Comparison of ENCODE assay signal across 9 mouse cellular contexts in the genomic region with DNA sequence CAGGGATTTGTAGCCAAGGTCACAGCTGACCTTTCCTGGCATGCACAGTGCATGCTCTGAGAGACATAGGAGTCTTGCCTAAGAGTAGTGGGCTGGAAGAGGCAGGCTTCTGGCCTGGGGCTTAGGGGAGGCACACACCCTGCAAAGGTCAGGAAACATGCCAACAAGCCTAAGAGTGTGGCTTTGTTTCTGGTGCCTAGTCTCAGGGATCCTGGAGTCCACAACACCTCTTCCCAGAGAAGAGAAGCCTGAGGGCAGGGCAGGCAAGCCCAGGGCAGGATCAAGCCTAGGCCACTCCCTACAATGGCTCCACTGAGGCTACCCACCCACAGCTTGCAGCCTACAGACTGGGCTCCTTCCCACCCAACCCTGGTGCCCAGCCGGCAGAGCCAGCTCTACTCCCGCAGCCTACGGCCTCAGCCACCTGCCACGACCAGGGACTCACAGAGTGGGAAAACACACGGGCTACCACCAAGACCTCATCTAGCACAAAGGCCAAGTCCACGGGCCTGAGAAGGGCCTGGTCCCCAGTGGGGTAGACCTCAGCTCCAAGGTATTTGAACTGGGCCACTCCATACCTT. TPM values are rescaled to one million over a fixed set of nuclear protein-coding genes. Genes with fewer than 3 reads are reported as not detected.
DNase-seq lines count a peak whose midpoint lies in the region; ATAC-seq and TF ChIP-seq lines count a peak whose summit lies in the region.
"Had no signal": no experiment of that assay in that cellular context is flagged by ENCODE, and none has a peak within 500 bp of the region (broad histone marks: within the 10 kb centered on the region; RNA-seq: fewer than 3 reads in every experiment).

No protein-coding gene starts in this region.

- peak overlapping the region; percentile 67 for H3K4me2 ChIP-seq in forebrain, embryonic 15.5 days (replicated peaks)
- H3K4me2 ChIP-seq in midbrain, embryonic 15.5 days, result peak overlapping the region; percentile 81

- DNase-seq in left cerebral cortex, adult 2 months (ENCODE audit: extremely low spot score in 1 of 2, low spot score in 2 of 2), result no peak
- DNase-seq in left cerebral cortex, postnatal 25 days (ENCODE audit: low spot score in 2 of 2), result no peak
- peak; percentile 79 for DNase-seq in adrenal gland, postnatal 10 days
- peak; percentile 36 for DNase-seq in kidney, postnatal 10 days
- DNase-seq in c-Kit-positive CD71-positive TER-119-positive erythroid progenitor cells, embryonic 14.5 days (ENCODE audit: low spot score), result no peak
- no peak for DNase-seq in left cerebral cortex, adult 11 months (ENCODE audit: low spot score)

- H3K9me3 ChIP-seq in forebrain, embryonic 15.5 days, result no peaks in the 10 kb centered on the region
- no peaks in the 10 kb centered on the region for H3K9me3 ChIP-seq in midbrain, embryonic 15.5 days

- TF ChIP-seq CTCF in left cerebral cortex, adult 2 months (IDR thresholded peaks at IDR 0.05), result no peak

- peaks cover 19% of the 10 kb centered on the region for H3K4me1 ChIP-seq in forebrain, embryonic 15.5 days
- peaks cover 19% of the 10 kb centered on the region for H3K4me1 ChIP-seq in midbrain, embryonic 15.5 days

- no peaks in the 10 kb centered on the region for H3K27me3 ChIP-seq in forebrain, embryonic 15.5 days
- H3K27me3 ChIP-seq in midbrain, embryonic 15.5 days (replicated peaks), result no peaks in the 10 kb centered on the region

- H3K9ac ChIP-seq in forebrain, embryonic 15.5 days (replicated peaks), result peak overlapping the region; percentile 87
- H3K9ac ChIP-seq in midbrain, embryonic 15.5 days, result peak overlapping the region; percentile 83

- WGBS in forebrain, embryonic 15.5 days, result 65% methylated on average over 6 of the region's 6 CpGs
- 68% methylated on average over 6 of the region's 6 CpGs for WGBS in midbrain, embryonic 15.5 days

- ATAC-seq in forebrain, embryonic 15.5 days (replicated peaks), result peak; percentile 1; the same call in 1 of the 2 replicates
- 0 out of 2 replicates have a peak, but pooled peaks have one; percentile 2 for ATAC-seq in midbrain, embryonic 15.5 days (replicated peaks)

- H3K27ac ChIP-seq in left cerebral cortex, adult 2 months, result peak overlapping the region; percentile 65
- H3K27ac ChIP-seq in forebrain, embryonic 15.5 days (replicated peaks), result no peak overlapping the region
- H3K27ac ChIP-seq in midbrain, embryonic 15.5 days, result no peak overlapping the region

- H3K36me3 ChIP-seq in forebrain, embryonic 15.5 days, result peaks cover 31% of the 10 kb centered on the region
- peaks cover 19% of the 10 kb centered on the region for H3K36me3 ChIP-seq in midbrain, embryonic 15.5 days (replicated peaks)

- intact Hi-C loops in left cerebral cortex, adult 2 months (cut with DNase I), result loop anchor here (2.0 kb wide), 1 partner anchor 14 kb away; a partner anchor contains a TSS
- intact Hi-C loops in left cerebral cortex, postnatal 25 days (cut with DNase I), result loop anchor here (2.0 kb wide), 1 partner anchor 14 kb away; a partner anchor contains a TSS

- H3K4me3 ChIP-seq in left cerebral cortex, adult 2 months, result peak overlapping the region; percentile 100
- H3K4me3 ChIP-seq in forebrain, embryonic 15.5 days, result peak overlapping the region; percentile 65
- H3K4me3 ChIP-seq in midbrain, embryonic 15.5 days, result peak overlapping the region; percentile 91

RNA-seq across cellular contexts. Expression of a gene that starts 1.1 kb away (rescaled TPM):
- 100 to 1,000 TPM; 304 TPM for total RNA-seq in left cerebral cortex, adult 2 months (2021)
- total RNA-seq in left cerebral cortex, postnatal 25 days (2021), result 100 to 1,000 TPM; 318 to 337 TPM
- 100 to 1,000 TPM; 603 to 610 TPM for total RNA-seq in adrenal gland, postnatal 10 days (2021)
- polyA plus RNA-seq in forebrain, embryonic 15.5 days (2015; fragmentation: Nextera tagmentation; extraction: Ambion mirVana), result 195 and 218 TPM in 2 replicates
- polyA plus RNA-seq in midbrain, embryonic 15.5 days (2015; fragmentation: Nextera tagmentation; extraction: Ambion mirVana), result 254 and 288 TPM in 2 replicates

RNA-seq across cellular contexts. Expression of a gene that starts 4.2 kb away (rescaled TPM):
- total RNA-seq in left cerebral cortex, adult 2 months (2021), result 1 to 10 TPM; 4.3 to 4.5 TPM
- total RNA-seq in left cerebral cortex, postnatal 25 days (2021), result 1 to 10 TPM in 1 of 2 experiments, under 1 TPM in 1; 0.57 to 6.8 TPM
- 1 to 10 TPM in 1 of 2 experiments, under 1 TPM in 1; 0.73 to 3.7 TPM for total RNA-seq in adrenal gland, postnatal 10 days (2021)
- polyA plus RNA-seq in forebrain, embryonic 15.5 days (2015; fragmentation: Nextera tagmentation; extraction: Ambion mirVana), result 1.0 and 3.0 TPM in 2 replicates
- 1.4 and 4.4 TPM in 2 replicates for polyA plus RNA-seq in midbrain, embryonic 15.5 days (2015; fragmentation: Nextera tagmentation; extraction: Ambion mirVana)

RNA-seq across cellular contexts. Expression of a gene that starts 13.2 kb away (rescaled TPM):
- total RNA-seq in left cerebral cortex, adult 2 months (2021), result 10 to 100 TPM; 31.4 to 36.1 TPM
- 10 to 100 TPM; 26.4 to 28.8 TPM for total RNA-seq in left cerebral cortex, postnatal 25 days (2021)
- 1 to 10 TPM; 3.5 to 3.6 TPM for total RNA-seq in adrenal gland, postnatal 10 days (2021)
- 2.4 and 3.1 TPM in 2 replicates for polyA plus RNA-seq in forebrain, embryonic 15.5 days (2015; fragmentation: Nextera tagmentation; extraction: Ambion mirVana)
- polyA plus RNA-seq in midbrain, embryonic 15.5 days (2015; fragmentation: Nextera tagmentation; extraction: Ambion mirVana), result 9.5 and 10.1 TPM in 2 replicates

RNA-seq across cellular contexts. Expression of a gene that starts 47.9 kb away (rescaled TPM):
- not detected for total RNA-seq in left cerebral cortex, adult 2 months (2021)
- total RNA-seq in left cerebral cortex, postnatal 25 days (2021), result not detected
- not detected for total RNA-seq in adrenal gland, postnatal 10 days (2021)
- polyA plus RNA-seq in forebrain, embryonic 15.5 days (2015; fragmentation: Nextera tagmentation; extraction: Ambion mirVana), result not detected in 2 replicates
- not detected in 2 replicates for polyA plus RNA-seq in midbrain, embryonic 15.5 days (2015; fragmentation: Nextera tagmentation; extraction: Ambion mirVana)
- total RNA-seq: adrenal gland, postnatal 4 days had no signal

RNA-seq across cellular contexts. Expression of a gene that starts 54.9 kb away (rescaled TPM):
- under 1 TPM in 1 of 2 experiments, not detected in 1; 0.50 TPM for total RNA-seq in left cerebral cortex, adult 2 months (2021)
- not detected for total RNA-seq in left cerebral cortex, postnatal 25 days (2021)
- total RNA-seq in adrenal gland, postnatal 10 days (2021), result 100 to 1,000 TPM; 196 to 793 TPM
- 0.73 and 0.93 TPM in 2 replicates for polyA plus RNA-seq in forebrain, embryonic 15.5 days (2015; fragmentation: Nextera tagmentation; extraction: Ambion mirVana)
- polyA plus RNA-seq in midbrain, embryonic 15.5 days (2015; fragmentation: Nextera tagmentation; extraction: Ambion mirVana), result 0.25 and 0.74 TPM in 2 replicates

Comparison
In these comparisons a context has a peak if more than half of its experiments do, and no peak if none do; other contexts are left out.
1. DNase-seq: peak in adrenal gland, postnatal 10 days (single experiment) and kidney, postnatal 10 days (single experiment); none in left cerebral cortex, adult 2 months (0 of 2), left cerebral cortex, postnatal 25 days (0 of 2), c-Kit-positive CD71-positive TER-119-positive erythroid progenitor cells, embryonic 14.5 days (single experiment) and left cerebral cortex, adult 11 months (single experiment).
2. RNA of a gene that starts 13.2 kb away (total RNA-seq): 31.4 to 36.1 TPM in left cerebral cortex, adult 2 months and 26.4 to 28.8 TPM in left cerebral cortex, postnatal 25 days; 3.5 to 3.6 TPM in adrenal gland, postnatal 10 days; every median in the first group is over 4 times any median in the second.
3. Peak in every context shown above with its lines, with median percentiles within 50 percentile points of each other: H3K4me3 ChIP-seq.